Mouse (Mus musculus): ENCODE measurements around the gene Fkbp9.

- TF ChIP-seq CTCF (IDR thresholded peaks at IDR 0.05; ENCODE audit: control insufficient read depth, insufficient read depth, insufficient replicate concordance, low read depth, low read length) (no peak), POLR2A (IDR thresholded peaks at IDR 0.05; ENCODE audit: control insufficient read depth, low read depth, low read length) (no peak)
Measured at GRCm38 (mm10) chr6:56907973-56908372, 76.1 kb downstream of the Fkbp9 start.

All from testis, adult 2 months (tissue).